Mouse (Mus musculus): ENCODE measurements around the gene Sacs. TPM values are rescaled to one million over a fixed set of nuclear protein-coding genes. Genes with fewer than 3 reads are reported as not detected.
A peak's percentile ranks its signal among the peaks of the same experiment; 100 is the strongest.

The Sacs gene
- polyA plus RNA-seq, 2 experiments = 1.5 to 1.9 TPM

DNA sequence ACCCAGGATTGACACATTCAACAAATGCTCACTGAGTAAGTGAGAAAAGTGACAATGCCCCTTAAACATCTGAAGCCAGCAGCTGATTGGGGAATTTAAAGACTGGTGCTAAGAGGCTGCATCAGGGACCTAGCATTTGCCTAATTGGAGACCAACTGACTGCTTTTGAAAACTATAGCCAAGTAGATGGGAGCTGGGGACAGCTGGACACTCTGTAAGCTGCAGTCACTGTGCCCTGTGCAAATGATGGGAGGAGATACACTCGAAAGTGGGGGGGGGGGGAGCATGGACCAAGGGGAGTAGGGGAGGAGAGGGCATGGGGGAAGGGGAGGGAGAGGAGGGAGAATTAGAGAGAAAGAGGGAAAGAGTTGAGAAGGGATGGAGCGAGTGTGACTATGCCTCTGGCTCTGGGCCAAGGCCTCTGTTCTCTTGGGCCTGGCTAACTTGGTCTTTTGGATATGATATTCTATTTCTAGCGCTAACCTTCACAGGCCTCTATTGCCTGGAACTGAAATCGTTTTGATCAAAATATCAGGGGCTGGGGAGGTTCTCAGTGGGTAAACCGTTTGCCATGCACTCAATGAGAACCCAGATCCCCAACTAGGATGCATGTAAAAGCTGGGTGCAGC, 97.7 kb downstream of the Sacs start:
- no peak for ATAC-seq (ENCODE audit: insufficient read depth)
- H3K4me2 ChIP-seq (ENCODE audit: low read depth) = no peak overlapping the region
- H3K27me3 ChIP-seq (ENCODE audit: control insufficient read depth, insufficient read depth, low read length) = no peaks in the 10 kb centered on the region
- no peak overlapping the region for H3K4me3 ChIP-seq (ENCODE audit: insufficient read depth in 1 of 2, low read depth in 2 of 2, low read length in 2 of 2)
- H3K9me3 ChIP-seq (ENCODE audit: control insufficient read depth, low read length) = no peaks in the 10 kb centered on the region
- no peak for DNase-seq (ENCODE audit: low read depth in 3 of 3, low spot score in 3 of 3)
- 49% methylated on average over 5 of the region's 5 CpGs for WGBS (ENCODE audit: insufficient replicate concordance)
- no peak overlapping the region for H3K9ac ChIP-seq (replicated peaks)
- H3K36me3 ChIP-seq (replicated peaks; ENCODE audit: control insufficient read depth, insufficient read depth, low read depth) = no peaks in the 10 kb centered on the region
- no peak overlapping the region for H3K27ac ChIP-seq
- H3K4me1 ChIP-seq (replicated peaks; ENCODE audit: control insufficient read depth in 2 of 2, insufficient read depth in 2 of 2, low read length in 1 of 2) = 0 out of 4 replicates have a peak, but pooled peaks cover 0 to 4% of the 10 kb centered on the region in 2 experiments
- TF ChIP-seq EP300 (IDR thresholded peaks at IDR 0.05; ENCODE audit: low read depth) = no peak
- no peak for TF ChIP-seq CTCF (IDR thresholded peaks at IDR 0.05; ENCODE audit: low read depth)

DNA sequence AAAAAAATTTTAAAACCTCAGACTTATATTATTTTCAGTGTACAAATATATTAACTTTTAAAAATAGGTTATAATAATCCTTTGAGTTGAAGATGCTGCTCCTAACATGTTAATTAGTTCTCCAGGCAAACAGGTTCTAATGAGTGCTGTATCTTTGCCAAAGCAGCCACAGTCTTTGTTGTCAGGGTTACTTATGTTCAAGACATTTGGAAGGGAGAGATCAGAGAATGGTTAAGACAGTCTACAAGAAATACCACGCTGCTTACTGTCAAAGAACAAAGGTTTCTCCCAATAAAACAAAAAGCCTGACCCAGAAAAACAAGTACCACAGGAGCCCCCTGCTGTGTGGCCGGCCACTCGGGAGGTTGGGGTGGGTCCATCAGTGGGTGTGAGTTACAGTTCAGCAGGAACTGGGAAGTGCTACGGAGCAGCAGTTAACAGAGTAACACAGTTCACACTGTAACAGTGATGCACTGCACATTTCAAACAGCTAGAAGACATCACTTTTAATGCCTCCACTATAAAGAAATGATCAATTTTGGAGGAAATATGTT, 98.9 kb downstream of the Sacs start:
- Histone ChIP-seq H3K4me3 (ENCODE audit: insufficient read depth in 1 of 2, low read depth in 2 of 2, low read length in 2 of 2) (no peak overlapping the region), H3K4me1 (replicated peaks; ENCODE audit: control insufficient read depth in 2 of 2, insufficient read depth in 2 of 2, low read length in 1 of 2) (0 out of 4 replicates have a peak, but pooled peaks cover 0 to 4% of the 10 kb centered on the region in 2 experiments), H3K9me3 (ENCODE audit: control insufficient read depth, low read length) (no peaks in the 10 kb centered on the region), H3K27me3 (ENCODE audit: control insufficient read depth, insufficient read depth, low read length) (no peaks in the 10 kb centered on the region), H3K36me3 (replicated peaks; ENCODE audit: control insufficient read depth, insufficient read depth, low read depth) (no peaks in the 10 kb centered on the region), H3K4me2 (ENCODE audit: low read depth) (no peak overlapping the region), H3K27ac (no peak overlapping the region), H3K9ac (replicated peaks) (no peak overlapping the region)
- DNase-seq (ENCODE audit: low read depth in 3 of 3, low spot score in 3 of 3) (no peak), ATAC-seq (ENCODE audit: insufficient read depth) (no peak)
- TF ChIP-seq EP300 (IDR thresholded peaks at IDR 0.05; ENCODE audit: low read depth) = no peak
- TF ChIP-seq CTCF (IDR thresholded peaks at IDR 0.05; ENCODE audit: low read depth) = no peak
- 44% methylated on average over 4 of the region's 4 CpGs for WGBS (ENCODE audit: insufficient replicate concordance)

DNA sequence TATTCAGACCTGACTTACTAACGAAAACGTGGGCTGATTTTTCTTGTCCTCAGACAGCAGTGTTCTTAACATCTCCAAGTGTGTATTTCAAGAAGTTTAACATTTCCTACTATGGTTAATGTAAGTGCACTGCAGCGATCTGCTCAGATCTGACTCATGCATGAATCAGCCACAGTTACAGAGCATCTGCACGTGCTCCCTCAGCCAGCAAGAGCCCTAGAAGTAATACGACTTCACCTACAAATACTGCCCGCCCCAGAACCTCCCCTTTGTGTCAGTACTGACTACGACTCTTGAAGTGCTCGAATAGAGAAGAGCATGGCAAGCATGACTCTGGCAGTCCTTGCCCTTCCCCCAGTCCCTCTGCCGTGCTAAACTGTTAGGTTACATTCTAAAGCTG, 100.5 kb downstream of the Sacs start:
- ATAC-seq (ENCODE audit: insufficient read depth) (no peak), DNase-seq (ENCODE audit: low read depth in 3 of 3, low spot score in 3 of 3) (no peak)
- Histone ChIP-seq H3K4me1 (replicated peaks; ENCODE audit: control insufficient read depth in 2 of 2, insufficient read depth in 2 of 2, low read length in 1 of 2) (0 out of 4 replicates have a peak, but pooled peaks cover 0 to 4% of the 10 kb centered on the region in 2 experiments), H3K4me3 (ENCODE audit: insufficient read depth in 1 of 2, low read depth in 2 of 2, low read length in 2 of 2) (no peak overlapping the region), H3K36me3 (replicated peaks; ENCODE audit: control insufficient read depth, insufficient read depth, low read depth) (no peaks in the 10 kb centered on the region), H3K4me2 (ENCODE audit: low read depth) (no peak overlapping the region), H3K27ac (no peak overlapping the region), H3K27me3 (ENCODE audit: control insufficient read depth, insufficient read depth, low read length) (no peaks in the 10 kb centered on the region), H3K9me3 (ENCODE audit: control insufficient read depth, low read length) (no peaks in the 10 kb centered on the region), H3K9ac (replicated peaks) (no peak overlapping the region)
- TF ChIP-seq CTCF (IDR thresholded peaks at IDR 0.05; ENCODE audit: low read depth) (no peak), EP300 (IDR thresholded peaks at IDR 0.05; ENCODE audit: low read depth) (no peak)
- 54% methylated on average over 9 of the region's 9 CpGs for WGBS (ENCODE audit: insufficient replicate concordance)

DNA sequence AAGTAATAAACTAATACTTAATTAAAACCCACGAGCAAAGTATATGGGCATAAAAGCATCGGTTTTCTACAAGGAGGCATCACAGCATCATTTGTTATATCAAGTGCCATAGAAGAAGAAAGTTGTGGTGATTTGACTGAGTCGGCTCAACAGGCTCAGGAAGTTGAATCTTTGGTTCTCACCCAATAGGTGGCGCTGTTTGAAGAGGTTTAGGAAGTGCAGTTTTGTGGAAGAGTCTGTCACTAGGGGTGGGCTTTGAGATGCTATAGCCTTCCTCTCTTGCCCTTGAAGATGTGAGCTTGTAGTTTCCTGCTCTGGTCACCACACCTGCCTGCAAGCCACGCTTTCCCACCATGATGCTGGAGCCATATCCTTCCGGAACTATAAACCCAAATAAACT, 104.4 kb downstream of the Sacs start:
- ATAC-seq (ENCODE audit: insufficient read depth) = no peak
- no peaks in the 10 kb centered on the region for H3K9me3 ChIP-seq (ENCODE audit: control insufficient read depth, low read length)
- H3K36me3 ChIP-seq (replicated peaks; ENCODE audit: control insufficient read depth, insufficient read depth, low read depth) = no peaks in the 10 kb centered on the region
- no peak overlapping the region for H3K27ac ChIP-seq
- DNase-seq (ENCODE audit: low read depth in 3 of 3, low spot score in 3 of 3) = peak in 1 of 3 experiments; percentile 24
- H3K4me1 ChIP-seq (replicated peaks; ENCODE audit: control insufficient read depth in 2 of 2, insufficient read depth in 2 of 2, low read length in 1 of 2) = no peaks in the 10 kb centered on the region
- WGBS (ENCODE audit: insufficient replicate concordance) = 26% methylated on average over 6 of the region's 6 CpGs
- no peak overlapping the region for H3K4me3 ChIP-seq (ENCODE audit: insufficient read depth in 1 of 2, low read depth in 2 of 2, low read length in 2 of 2)
- no peak overlapping the region for H3K9ac ChIP-seq (replicated peaks)
- H3K27me3 ChIP-seq (ENCODE audit: control insufficient read depth, insufficient read depth, low read length) = no peaks in the 10 kb centered on the region
- TF ChIP-seq CTCF (IDR thresholded peaks at IDR 0.05; ENCODE audit: low read depth) (peak; percentile 59), EP300 (IDR thresholded peaks at IDR 0.05; ENCODE audit: low read depth) (no peak)
- no peak overlapping the region for H3K4me2 ChIP-seq (ENCODE audit: low read depth)

DNA sequence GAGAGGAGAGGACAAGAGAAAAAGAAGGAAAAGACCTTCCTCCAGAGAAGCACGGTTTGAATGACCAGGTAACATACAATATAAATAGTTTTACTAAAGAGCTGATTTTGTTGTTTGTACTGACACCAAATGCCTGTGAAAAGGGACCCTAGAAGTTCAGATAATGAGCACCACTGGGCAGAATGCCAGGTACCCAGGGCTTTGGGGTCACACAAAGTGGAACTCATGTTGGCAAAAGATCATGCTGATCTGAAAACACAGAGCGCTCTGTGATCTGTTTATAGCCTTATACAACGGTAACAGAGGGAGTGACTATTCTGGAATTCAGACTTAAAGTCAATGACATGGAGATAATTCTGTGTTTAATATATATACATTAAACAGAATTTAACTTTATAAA, 108.2 kb downstream of the Sacs start:
- TF ChIP-seq CTCF (IDR thresholded peaks at IDR 0.05; ENCODE audit: low read depth) = no peak
- no peak for TF ChIP-seq EP300 (IDR thresholded peaks at IDR 0.05; ENCODE audit: low read depth)
- H3K4me1 ChIP-seq (replicated peaks; ENCODE audit: control insufficient read depth in 2 of 2, insufficient read depth in 2 of 2, low read length in 1 of 2) = no peaks in the 10 kb centered on the region
- no peak overlapping the region for H3K9ac ChIP-seq (replicated peaks)
- H3K4me2 ChIP-seq (ENCODE audit: low read depth) = no peak overlapping the region
- H3K27me3 ChIP-seq (ENCODE audit: control insufficient read depth, insufficient read depth, low read length) = no peaks in the 10 kb centered on the region
- no peak for ATAC-seq (ENCODE audit: insufficient read depth)
- H3K9me3 ChIP-seq (ENCODE audit: control insufficient read depth, low read length) = no peaks in the 10 kb centered on the region
- no peak for DNase-seq (ENCODE audit: low read depth in 3 of 3, low spot score in 3 of 3)
- no peaks in the 10 kb centered on the region for H3K36me3 ChIP-seq (replicated peaks; ENCODE audit: control insufficient read depth, insufficient read depth, low read depth)
- 72% methylated on average over 3 of the region's 3 CpGs for WGBS (ENCODE audit: insufficient replicate concordance)
- no peak overlapping the region for H3K4me3 ChIP-seq (ENCODE audit: insufficient read depth in 1 of 2, low read depth in 2 of 2, low read length in 2 of 2)
- no peak overlapping the region for H3K27ac ChIP-seq

Measured in liver, embryonic 14.5 days (tissue).